Mouse (Mus musculus) MEL (cell line): ENCODE data around the gene Cox20. TPM values are rescaled to one million over a fixed set of nuclear protein-coding genes. Genes with fewer than 3 reads are reported as not detected.

Experiments used
- DNase-seq: peaks from one replicate; pipeline ENCODE4 v3.0.0; 2011; ENCODE audit warnings: low read depth, low spot score
- H3K27ac ChIP-seq: 2 replicates; pipeline ENCODE4 v1.5.1; 2012; ENCODE audit warnings: low read depth, mild to moderate bottlenecking, control low read depth, low read length, moderate library complexity; ENCODE audit not compliant: control insufficient read depth
- H3K27me3 ChIP-seq, 2 experiments: fragments of 150-350 bp in 1 of 2; sonication (generic) in 1 of 2; 2 replicates each; pipeline ENCODE4 v1.6.1; 2012; ENCODE audit warnings: low read length in 2 of 2, mild to moderate bottlenecking in 2 of 2, improper control_type of control experiment in 1 of 2, moderate library complexity in 1 of 2; ENCODE audit not compliant: insufficient read depth in 2 of 2, control insufficient read depth in 1 of 2
- H3K36me3 ChIP-seq, 2 experiments: 2 replicates each; pipeline ENCODE4 v1.6.1; 2012 to 2014; ENCODE audit warnings: low read length in 2 of 2, improper control_type of control experiment in 1 of 2, inconsistent platforms in 1 of 2, mild to moderate bottlenecking in 1 of 2; ENCODE audit not compliant: insufficient read depth in 2 of 2, control insufficient read depth in 1 of 2
- H3K4me1 ChIP-seq, 2 experiments: fragments of 150-350 bp in 1 of 2; sonication (generic) in 1 of 2; 2 replicates each; pipeline ENCODE4 v1.6.1; 2012; ENCODE audit warnings: low read length in 2 of 2, improper control_type of control experiment in 1 of 2, mild to moderate bottlenecking in 1 of 2; ENCODE audit not compliant: insufficient read depth in 2 of 2, control insufficient read depth in 1 of 2
- H3K4me3 ChIP-seq, 2 experiments: fragments of 150-350 bp in 1 of 2; sonication (generic) in 1 of 2; 2 replicates each; pipeline ENCODE4 v1.5.1; 2012; ENCODE audit warnings: low read depth in 2 of 2, low read length in 2 of 2, mild to moderate bottlenecking in 2 of 2, moderate library complexity in 2 of 2, control low read depth in 1 of 2, improper control_type of control experiment in 1 of 2; ENCODE audit not compliant: control insufficient read depth in 1 of 2, insufficient read depth in 1 of 2
- H3K79me2 ChIP-seq: 2 replicates; pipeline ENCODE4 v1.6.1; 2012; ENCODE audit warnings: mild to moderate bottlenecking, low read length, moderate library complexity; ENCODE audit not compliant: control insufficient read depth, poor library complexity, insufficient read depth
- H3K9ac ChIP-seq: 2 replicates; pipeline ENCODE4 v1.6.1; 2012; ENCODE audit warnings: low read depth, mild to moderate bottlenecking, control low read depth, low read length, moderate library complexity; ENCODE audit not compliant: control insufficient read depth, poor library complexity, severe bottlenecking
- H3K9me3 ChIP-seq: fragments of 150-350 bp; sonication (generic); replicated peaks from 2 replicates; pipeline ENCODE4 v1.6.1; 2012; ENCODE audit warnings: mild to moderate bottlenecking, low read length, improper control_type of control experiment, moderate library complexity; ENCODE audit not compliant: insufficient read depth
- CTCF ChIP-seq, 3 experiments: IDR thresholded peaks in 2 of 3; conservative IDR thresholded peaks in 1 of 3; 2 replicates each; pipeline ENCODE4 v1.5.1; 2011 to 2012; ENCODE audit warnings: low read length in 3 of 3, low read depth in 2 of 3, mild to moderate bottlenecking in 2 of 3, improper control_type of control experiment in 1 of 3, inconsistent platforms in 1 of 3, mixed read lengths in 1 of 3, moderate library complexity in 1 of 3; ENCODE audit not compliant: control insufficient read depth in 1 of 3, insufficient read depth in 1 of 3, poor library complexity in 1 of 3, severe bottlenecking in 1 of 3
- E2F4 ChIP-seq: IDR thresholded peaks from 2 replicates; pipeline ENCODE4 v1.6.1; 2011; ENCODE audit warnings: low read depth, low read length, improper control_type of control experiment, borderline replicate concordance
- ETS1 ChIP-seq: IDR thresholded peaks from 2 replicates; pipeline ENCODE4 v1.6.1; 2012; ENCODE audit warnings: low read depth, mild to moderate bottlenecking, inconsistent platforms, low read length, improper control_type of control experiment, moderate library complexity
- GATA1 ChIP-seq: IDR thresholded peaks from 2 replicates; pipeline ENCODE4 v1.6.1; 2011; ENCODE audit warnings: low read depth, low read length, improper control_type of control experiment
- JUND ChIP-seq: IDR thresholded peaks from 2 replicates; pipeline ENCODE4 v1.6.1; 2011; ENCODE audit warnings: low read depth, mild to moderate bottlenecking, improper control_type of control experiment, low read length
- KAT2A ChIP-seq: conservative IDR thresholded peaks from 2 replicates; pipeline ENCODE4 v1.6.1; 2012; ENCODE audit warnings: low read depth, low read length, improper control_type of control experiment, inconsistent platforms
- MAFK ChIP-seq: IDR thresholded peaks from 2 replicates; pipeline ENCODE4 v1.6.1; 2011; ENCODE audit warnings: low read depth, mild to moderate bottlenecking, low read length, improper control_type of control experiment, borderline replicate concordance
- MAZ ChIP-seq: IDR thresholded peaks from 2 replicates; pipeline ENCODE4 v1.6.1; 2012; ENCODE audit warnings: low read depth, mild to moderate bottlenecking, inconsistent platforms, low read length, improper control_type of control experiment
- MEF2A ChIP-seq: IDR thresholded peaks from 2 replicates; pipeline ENCODE4 v1.6.1; 2014; ENCODE audit warnings: low read depth, mild to moderate bottlenecking, inconsistent platforms, low read length, improper control_type of control experiment; ENCODE audit not compliant: poor library complexity, insufficient replicate concordance, severe bottlenecking; ENCODE audit errors: extremely low read depth
- MXI1 ChIP-seq: IDR thresholded peaks from 2 replicates; pipeline ENCODE4 v1.6.1; 2011; ENCODE audit warnings: mild to moderate bottlenecking, low read depth, low read length, improper control_type of control experiment
- MYC ChIP-seq: IDR thresholded peaks from 2 replicates; pipeline ENCODE4 v1.6.1; 2011; ENCODE audit warnings: low read depth, mild to moderate bottlenecking, low read length, improper control_type of control experiment, moderate library complexity
- NELFE ChIP-seq: IDR thresholded peaks from 2 replicates; pipeline ENCODE4 v1.6.1; 2011; ENCODE audit warnings: low read depth, low read length, improper control_type of control experiment
- POLR2AphosphoS5 ChIP-seq: IDR thresholded peaks from 2 replicates; pipeline ENCODE4 v1.6.1; 2012; ENCODE audit warnings: low read depth, borderline replicate concordance, mild to moderate bottlenecking, inconsistent platforms, low read length, moderate library complexity, mixed read lengths
- SIN3A ChIP-seq: IDR thresholded peaks from 2 replicates; pipeline ENCODE4 v1.6.1; 2012; ENCODE audit warnings: low read length, improper control_type of control experiment, inconsistent platforms
- SMC3 ChIP-seq: IDR thresholded peaks from 2 replicates; pipeline ENCODE4 v1.6.1; 2011; ENCODE audit warnings: low read depth, low read length, improper control_type of control experiment
- TAL1 ChIP-seq: IDR thresholded peaks from 2 replicates; pipeline ENCODE4 v1.6.1; 2012; ENCODE audit warnings: mild to moderate bottlenecking, inconsistent platforms, low read length, moderate library complexity, mixed read lengths
- TCF12 ChIP-seq: IDR thresholded peaks from 2 replicates; pipeline ENCODE4 v1.6.1; 2014; ENCODE audit warnings: low read depth, mild to moderate bottlenecking, inconsistent platforms, low read length, improper control_type of control experiment, moderate library complexity
- UBTF ChIP-seq: IDR thresholded peaks from 2 replicates; pipeline ENCODE4 v1.6.1; 2012; ENCODE audit warnings: low read depth, mild to moderate bottlenecking, inconsistent platforms, low read length, improper control_type of control experiment, moderate library complexity, borderline replicate concordance; ENCODE audit not compliant: insufficient read depth
- USF1 ChIP-seq: IDR thresholded peaks from 2 replicates; pipeline ENCODE4 v1.6.1; 2014; ENCODE audit warnings: low read depth, mild to moderate bottlenecking, inconsistent platforms, low read length, improper control_type of control experiment, moderate library complexity
- USF2 ChIP-seq, 2 experiments: IDR thresholded peaks; 2 replicates each; pipeline ENCODE4 v1.6.1; 2011 to 2012; ENCODE audit warnings: improper control_type of control experiment in 2 of 2, low read length in 2 of 2, borderline replicate concordance in 1 of 2, inconsistent platforms in 1 of 2, low read depth in 1 of 2, mild to moderate bottlenecking in 1 of 2; ENCODE audit not compliant: insufficient read depth in 1 of 2
- ZC3H11A ChIP-seq: IDR thresholded peaks from 2 replicates; pipeline ENCODE4 v1.6.1; 2012; ENCODE audit warnings: low read depth, mild to moderate bottlenecking, inconsistent platforms, low read length, improper control_type of control experiment
- ZMIZ1 ChIP-seq: IDR thresholded peaks from 2 replicates; pipeline ENCODE4 v1.6.1; 2012; ENCODE audit warnings: low read depth, mild to moderate bottlenecking, inconsistent platforms, low read length, improper control_type of control experiment, moderate library complexity
- ZNF384 ChIP-seq: IDR thresholded peaks from 2 replicates; pipeline ENCODE4 v1.6.1; 2012; ENCODE audit warnings: low read depth, mild to moderate bottlenecking, inconsistent platforms, low read length, improper control_type of control experiment
- polyA plus RNA-seq, 2 experiments: library from polyadenylated mRNA; stranded (reverse) in 1 of 2; unstranded in 1 of 2; fragments of >175 nt in 1 of 2; fragments of >200 nt in 1 of 2; gene quantifications; 2 replicates each; pipeline versions ENCODE4 v1.2.1 to v1.2.4; 2012; ENCODE audit warnings: low replicate concordance in 2 of 2, low read depth in 1 of 2; ENCODE audit not compliant: insufficient read length in 2 of 2, insufficient read depth in 1 of 2, missing spikeins in 1 of 2
- total RNA-seq: library from RNA; depleted of rRNA; stranded (reverse); fragments of 300-350 nt; gene quantifications from 2 replicates; pipeline ENCODE4 v1.2.3, GENCODE M21; 2012

Gene Cox20
- total and polyA plus RNA-seq, 3 experiments = 24.3 to 27.3 TPM; not detected in 1

- peak; percentile 21; the same call in 1 of the 2 replicates for TF ChIP-seq ZC3H11A
- no peak for TF ChIP-seq GATA1
- TF ChIP-seq MYC = no peak; the same call in 1 of the 2 replicates
- TF ChIP-seq USF2 (IDR thresholded peaks at IDR 0.05; ENCODE audit: borderline replicate concordance in 1 of 2, insufficient read depth in 1 of 2, low read depth in 1 of 2, low read length in 2 of 2) = no peak
- TF ChIP-seq MAFK = no peak
- TF ChIP-seq, all 39 proteins: peak for 17
Observed at GRCm38 (mm10) chr1:178318389-178319184, at the start of gene Cox20 (continued).

- no peak overlapping the region for H3K4me3 ChIP-seq
- no peak overlapping the region for H3K9ac ChIP-seq
- H3K79me2 ChIP-seq = no peaks in the 10 kb centered on the region
- no peaks in the 10 kb centered on the region for H3K9me3 ChIP-seq
- no peaks in the 10 kb centered on the region for H3K4me1 ChIP-seq
- no peak overlapping the region for H3K27ac ChIP-seq
- no peaks in the 10 kb centered on the region for H3K36me3 ChIP-seq
- no peaks in the 10 kb centered on the region for H3K27me3 ChIP-seq
- TF ChIP-seq TCF12 = no peak
- TF ChIP-seq ZNF384 = no peak
- no peak for TF ChIP-seq SIN3A
- no peak for TF ChIP-seq TAL1
- no peak for TF ChIP-seq E2F4
- TF ChIP-seq UBTF = no peak
- TF ChIP-seq ETS1 = no peak
- no peak for TF ChIP-seq KAT2A
- TF ChIP-seq, all 39 proteins: peak for 0
- no peak for DNase-seq
Observed at GRCm38 (mm10) chr1:178270635-178271034, 48.3 kb upstream of the Cox20 start.

- Histone ChIP-seq H3K9me3 (no peaks in the 10 kb centered on the region), H3K4me3 (no peak overlapping the region), H3K27me3 (no peaks in the 10 kb centered on the region; a peak in 1 of 4 replicates), H3K9ac (no peak overlapping the region), H3K27ac (no peak overlapping the region), H3K4me1 (no peaks in the 10 kb centered on the region), H3K36me3 (no peaks in the 10 kb centered on the region), H3K79me2 (no peaks in the 10 kb centered on the region)
- no peak for DNase-seq
- no peak for TF ChIP-seq CTCF (IDR thresholded peaks at IDR 0.05 in 2 of 3, conservative IDR thresholded peaks at IDR 0.05 in 1 of 3; ENCODE audit: control insufficient read depth in 1 of 3, insufficient read depth in 1 of 3, low read depth in 2 of 3, low read length in 3 of 3, poor library complexity in 1 of 3, severe bottlenecking in 1 of 3)
- no peak for TF ChIP-seq SMC3
- TF ChIP-seq MXI1 = no peak
- no peak for TF ChIP-seq NELFE
- TF ChIP-seq USF2 (IDR thresholded peaks at IDR 0.05; ENCODE audit: borderline replicate concordance in 1 of 2, insufficient read depth in 1 of 2, low read depth in 1 of 2, low read length in 2 of 2) = no peak
- TF ChIP-seq ZMIZ1 = no peak
- no peak for TF ChIP-seq USF1
- no peak for TF ChIP-seq MEF2A
- TF ChIP-seq ETS1 = no peak
- TF ChIP-seq GATA1 = no peak
- no peak for TF ChIP-seq POLR2AphosphoS5
- TF ChIP-seq KAT2A = no peak
- TF ChIP-seq JUND = no peak
- no peak for TF ChIP-seq MAZ
Observed at GRCm38 (mm10) chr1:178275174-178275730, 43.7 kb upstream of the Cox20 start.
